Mouse (Mus musculus): Measurements from ENCODE around the gene Man1a.

The Man1a gene

DNA sequence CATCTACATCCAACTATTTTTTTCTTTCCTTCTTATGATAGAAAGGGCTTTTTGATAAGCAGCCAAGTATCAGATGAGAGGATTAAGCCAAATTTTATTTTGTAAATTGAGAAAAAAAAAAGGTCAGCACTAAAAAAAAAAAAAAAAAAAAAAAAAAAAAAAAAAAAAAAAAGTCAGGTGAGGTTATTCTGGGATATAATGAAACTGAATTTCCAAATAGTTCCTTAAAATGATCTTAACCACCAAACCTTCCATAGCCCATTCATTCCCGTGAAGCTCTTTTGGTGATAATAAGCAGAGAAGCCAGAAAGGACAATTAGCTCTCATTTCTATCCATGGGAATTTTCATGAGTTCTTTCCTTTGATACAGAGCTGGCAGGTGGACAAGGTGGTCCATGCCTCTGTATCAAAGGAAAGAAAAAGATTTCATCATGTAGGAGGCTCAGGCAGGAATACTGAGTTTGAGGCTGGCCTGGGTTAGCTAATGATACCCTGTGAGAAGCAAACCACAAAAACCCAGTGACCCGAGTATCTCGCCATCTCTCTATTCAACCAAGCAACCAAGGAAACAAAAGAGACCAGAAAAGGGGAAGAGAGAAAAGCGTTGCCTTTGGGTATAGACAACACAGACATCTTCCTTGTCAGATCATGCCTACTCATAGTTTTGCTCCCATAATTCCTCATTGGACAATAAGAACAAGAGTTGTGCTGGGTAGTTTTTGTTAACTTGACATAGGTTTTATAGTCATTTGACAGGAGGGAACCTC, 162.7 kb downstream of the Man1a start:
- peak; percentile 27 to 41 for DNase-seq

DNA sequence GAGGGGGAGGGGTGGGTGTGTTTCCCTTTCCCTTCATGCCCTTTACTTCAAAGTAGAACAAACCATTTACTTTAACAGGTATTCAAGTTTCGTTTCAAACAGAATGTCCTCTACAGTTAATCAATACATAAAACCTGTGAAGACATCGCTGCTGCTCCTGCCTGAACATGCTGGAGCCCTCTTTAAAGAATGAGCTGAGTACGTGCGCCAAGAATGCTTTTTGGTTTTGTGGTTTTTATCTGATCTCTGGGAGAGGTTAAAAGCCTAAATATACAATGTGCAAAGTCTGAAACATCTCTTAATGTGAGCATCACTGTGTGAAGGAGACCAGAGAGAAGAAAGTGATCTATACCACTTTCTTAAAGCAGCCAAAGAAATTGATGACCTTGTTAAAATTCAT, 186.9 kb downstream of the Man1a start:
- DNase-seq: no peak

DNA sequence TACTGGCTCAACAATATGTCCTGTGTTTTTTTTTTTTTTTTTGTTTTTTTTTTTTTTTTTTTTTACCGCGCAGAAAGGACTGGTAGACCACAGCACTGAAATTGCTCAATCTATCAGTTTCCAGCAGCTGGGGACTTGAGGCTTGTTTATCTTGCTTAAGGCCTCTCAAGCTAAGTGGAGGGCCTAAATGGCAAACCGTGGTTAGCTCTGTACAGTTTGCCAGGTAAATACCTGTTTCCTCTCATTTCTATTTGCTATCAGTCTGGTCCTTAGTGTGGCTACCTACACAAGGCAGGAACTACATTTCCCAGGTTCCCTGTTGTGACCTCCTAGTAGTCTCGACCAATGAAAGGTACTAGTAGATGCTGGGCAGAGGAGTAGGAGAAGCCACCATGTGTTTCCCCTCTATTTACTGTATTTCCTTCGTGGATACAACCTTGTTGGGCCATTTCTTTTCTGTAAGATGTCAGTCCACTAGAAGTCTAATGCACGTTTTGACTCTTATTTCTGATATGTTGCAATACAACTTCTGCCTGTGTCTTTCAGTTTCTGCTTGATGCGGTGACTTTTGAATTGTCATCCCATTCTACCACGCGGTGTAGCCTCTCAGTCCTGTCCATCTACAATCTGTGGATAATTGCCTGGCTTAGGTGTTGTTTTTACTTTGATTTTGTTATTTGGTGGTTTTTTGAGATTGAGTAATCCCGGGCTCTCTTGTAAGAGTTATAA, 187.9 kb downstream of the Man1a start:
- no peak for DNase-seq

DNA sequence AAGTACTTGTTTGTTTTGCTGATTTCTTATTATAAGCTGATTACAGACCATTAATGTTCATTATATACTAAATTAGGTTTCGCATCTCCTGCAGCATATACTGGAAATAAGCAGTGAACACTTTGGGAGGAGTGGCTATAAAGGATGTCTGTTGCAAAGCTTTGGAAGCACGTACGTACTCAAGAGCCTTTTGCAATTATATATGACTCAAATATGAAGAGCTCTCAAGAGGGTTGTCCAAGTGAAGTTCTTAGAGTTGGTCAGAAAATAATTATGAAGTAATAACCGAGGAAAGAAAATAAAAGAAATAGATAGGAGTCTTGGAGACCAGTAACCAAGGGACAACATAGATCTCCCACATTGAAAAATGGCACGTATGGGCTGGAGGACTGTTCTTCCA, 189.9 kb downstream of the Man1a start:
- no peak for DNase-seq

DNA sequence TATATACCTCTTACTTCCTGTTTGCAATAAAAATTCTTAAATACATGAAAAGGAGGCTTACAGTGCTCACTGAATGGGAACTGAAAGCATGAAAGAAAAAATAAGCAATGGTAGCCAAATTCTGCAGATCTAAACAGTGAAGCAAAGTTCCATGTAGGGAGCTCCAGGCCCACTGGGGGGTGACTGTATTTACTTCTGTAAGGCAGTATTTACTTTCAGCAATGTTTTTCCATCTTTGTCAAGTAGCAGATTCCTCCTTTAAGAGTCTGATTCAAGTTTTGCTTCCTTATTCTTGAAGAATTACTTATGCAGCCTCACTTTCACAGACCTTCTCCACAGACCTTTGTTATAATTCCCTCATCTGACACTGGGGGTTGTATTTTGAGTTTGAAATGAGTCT, 195.1 kb downstream of the Man1a start:
- DNase-seq: peak in 1 of 2 experiments; percentile 5

DNA sequence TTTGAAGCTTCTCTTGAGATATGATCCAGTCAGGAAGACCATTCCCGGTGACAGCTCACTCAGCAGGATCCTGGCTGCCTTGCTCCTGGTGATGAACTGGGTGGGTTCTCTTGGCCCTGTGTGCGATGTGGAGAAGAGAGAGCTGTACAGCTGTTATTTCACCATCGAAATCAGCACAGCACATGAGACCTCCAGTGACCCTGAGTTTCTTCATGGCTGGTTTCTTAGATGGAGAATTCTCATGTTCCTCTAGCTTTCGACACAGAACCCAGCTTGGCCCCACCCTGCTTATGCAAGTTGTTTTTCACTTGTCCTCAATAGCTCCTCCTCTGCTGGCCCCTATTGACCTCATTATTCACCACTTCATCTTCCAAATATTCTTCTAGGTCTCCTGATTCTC, 200.5 kb downstream of the Man1a start:
- DNase-seq: no peak

DNA sequence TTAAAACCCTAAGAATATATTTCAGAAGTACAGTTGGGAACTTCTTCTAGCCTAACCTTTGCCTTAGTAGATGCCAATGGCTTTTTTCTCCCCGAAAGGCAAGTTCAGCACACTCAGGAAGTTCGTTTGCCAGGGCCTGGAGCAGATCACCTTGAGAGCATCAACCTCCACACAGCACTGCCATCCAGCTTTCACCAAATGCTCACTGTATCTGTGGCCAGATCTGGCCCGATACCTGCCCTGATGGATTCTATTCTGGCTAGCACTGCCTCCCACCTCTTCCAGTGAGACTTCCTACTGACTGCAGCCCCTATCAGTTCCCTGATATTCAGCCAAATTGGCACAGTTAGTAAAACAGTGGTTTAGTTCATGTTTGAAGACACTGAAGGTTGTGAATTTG, 202.2 kb downstream of the Man1a start:
- DNase-seq: no peak

DNA sequence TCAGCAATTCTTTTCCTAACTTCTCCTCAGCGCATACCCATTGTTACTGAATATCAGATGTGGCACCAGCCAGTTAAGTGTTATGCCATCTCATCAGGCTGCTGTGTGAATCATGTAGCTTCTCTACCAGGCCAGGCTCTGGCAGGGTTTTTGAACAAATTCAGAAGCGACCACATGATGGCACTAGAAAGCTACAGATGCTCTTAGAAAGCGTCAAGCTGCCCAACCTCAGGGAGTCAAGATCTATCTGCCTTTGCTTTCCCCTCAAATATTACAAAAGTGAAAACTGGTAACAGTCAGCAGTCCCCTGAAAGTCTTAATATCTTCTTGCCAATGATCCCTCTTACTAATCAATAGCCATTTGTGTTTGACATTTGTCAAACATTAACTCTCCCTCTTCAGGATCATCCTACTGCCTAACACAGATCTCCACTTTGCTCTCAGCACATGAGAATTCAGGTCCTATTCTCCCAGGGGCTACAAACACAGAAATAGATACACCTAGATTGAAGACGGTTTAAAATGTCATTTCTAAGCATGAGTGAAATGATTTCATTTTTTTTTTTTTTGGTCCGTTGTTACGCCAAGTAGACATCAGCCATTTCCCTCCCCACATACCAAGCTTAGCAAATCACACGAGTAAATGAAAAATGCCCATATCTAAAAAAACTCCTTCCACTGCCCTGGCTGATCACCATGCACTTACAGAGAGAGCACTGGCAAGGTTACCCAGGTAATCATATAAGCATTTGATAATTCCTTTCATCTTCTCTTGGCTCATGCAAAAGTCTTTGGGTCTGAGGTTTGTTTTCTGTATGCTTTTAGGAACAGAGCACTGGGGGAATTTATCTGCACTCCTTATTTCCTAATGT, 212.7 kb downstream of the Man1a start:
- DNase-seq: peak; percentile 58 to 59

DNA sequence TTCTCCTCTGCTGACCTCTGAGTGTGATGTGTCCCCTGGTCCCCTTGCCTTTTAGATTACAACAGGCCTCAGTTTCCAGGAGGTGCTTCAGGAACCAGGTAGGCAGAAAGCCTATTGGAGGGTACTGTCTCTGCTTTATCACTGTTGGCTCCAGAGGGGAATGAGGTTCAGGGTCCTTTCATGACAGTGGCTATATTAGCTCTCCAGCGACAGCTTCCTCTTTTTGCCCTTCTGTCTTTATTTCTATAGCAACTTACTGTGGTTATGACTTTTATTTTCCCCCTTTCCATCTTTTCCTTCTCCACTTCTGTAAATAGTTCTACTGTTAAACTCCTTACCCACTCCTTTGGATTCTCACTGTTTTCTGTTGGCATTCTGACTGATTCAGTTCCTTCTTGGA, 216.5 kb downstream of the Man1a start:
- DNase-seq: no peak

DNA sequence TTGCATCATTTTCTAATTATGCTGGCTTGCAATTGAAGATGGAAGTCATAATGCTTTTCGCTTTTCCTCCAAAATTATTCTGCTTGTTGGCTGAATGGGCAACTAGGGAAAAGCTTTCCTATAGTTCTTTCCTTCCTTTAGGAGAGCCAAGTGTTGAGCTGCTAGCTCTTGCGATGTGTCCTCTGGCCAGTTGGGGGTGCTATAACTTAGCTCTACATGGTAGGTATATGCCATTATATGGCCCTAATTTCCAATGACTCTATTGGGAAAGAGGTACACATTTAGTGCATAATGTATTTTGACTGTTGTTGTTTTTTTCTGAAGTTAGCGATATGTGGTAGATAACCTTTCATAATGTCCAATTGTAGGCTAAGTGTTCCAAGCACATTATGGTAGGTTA, 217.2 kb downstream of the Man1a start:
- DNase-seq: peak in 1 of 2 experiments; percentile 8

All from B cell, adult 2 months (primary cell).